Mouse (Mus musculus) natural killer cell, adult 2 months (primary cell): ENCODE measurements around the gene Exoc3l2.

ENCODE experiments used
- DNase-seq, 2 experiments: peaks; one replicate each; pipeline ENCODE4 v3.0.0; 2022; ENCODE audit warnings: low spot score in 2 of 2

Gene Exoc3l2

DNA sequence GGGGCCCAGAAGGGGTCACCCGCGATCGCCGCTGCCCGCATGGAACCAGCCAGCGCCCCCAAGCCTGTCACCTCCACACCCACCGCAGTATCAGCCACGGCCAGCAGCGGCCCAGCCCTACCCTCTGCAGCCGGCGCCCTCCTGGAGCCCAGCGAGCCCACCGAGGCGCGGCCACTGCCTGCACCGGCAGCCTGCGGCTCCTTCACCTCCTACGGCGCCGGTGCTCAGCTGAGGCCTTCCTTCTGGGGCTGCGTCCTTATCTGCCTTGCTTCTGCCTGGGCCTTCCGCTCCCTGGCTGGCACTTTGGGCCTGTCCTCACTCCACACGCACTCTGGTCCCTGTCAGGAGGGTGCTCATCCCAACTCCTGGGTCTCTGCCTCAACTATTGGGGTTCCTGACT is 56.9 kb downstream of the Exoc3l2 start:
- no peak for DNase-seq

DNA sequence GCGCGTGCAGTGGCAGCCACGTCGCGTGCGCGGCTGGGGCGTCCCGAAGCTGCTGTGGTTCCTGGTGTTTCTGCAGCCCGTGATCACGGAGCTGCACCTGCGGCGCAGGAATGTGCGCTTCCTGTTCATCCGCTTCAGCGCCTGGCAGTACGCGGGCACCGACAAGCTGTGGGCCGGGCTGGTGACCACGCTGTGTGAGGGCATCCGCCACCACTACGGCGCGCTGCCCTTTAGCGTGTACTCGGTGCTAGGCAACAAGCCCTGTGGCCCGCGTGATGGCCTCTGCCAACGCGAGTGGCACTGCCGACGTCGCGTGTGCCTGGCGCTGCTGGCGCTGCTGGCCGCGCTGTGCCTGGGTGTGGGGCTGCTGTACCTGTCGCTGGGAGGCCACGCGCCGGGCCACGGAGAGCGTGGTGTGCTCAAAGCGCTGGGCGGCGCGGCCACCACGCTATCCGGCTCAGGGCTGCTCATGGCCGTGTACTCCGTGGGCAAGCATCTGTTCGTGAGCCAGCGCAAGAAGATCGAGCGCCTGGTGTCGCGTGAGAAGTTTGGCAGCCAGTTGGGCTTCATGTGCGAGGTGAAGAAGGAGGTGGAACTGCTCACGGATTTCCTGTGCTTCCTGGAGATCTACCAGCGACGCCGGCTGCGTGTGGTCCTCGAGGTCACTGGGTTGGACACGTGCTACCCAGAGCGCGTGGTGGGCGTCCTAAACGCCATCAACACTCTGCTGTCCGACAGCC is 60.1 kb downstream of the Exoc3l2 start:
- DNase-seq: no peak

DNA sequence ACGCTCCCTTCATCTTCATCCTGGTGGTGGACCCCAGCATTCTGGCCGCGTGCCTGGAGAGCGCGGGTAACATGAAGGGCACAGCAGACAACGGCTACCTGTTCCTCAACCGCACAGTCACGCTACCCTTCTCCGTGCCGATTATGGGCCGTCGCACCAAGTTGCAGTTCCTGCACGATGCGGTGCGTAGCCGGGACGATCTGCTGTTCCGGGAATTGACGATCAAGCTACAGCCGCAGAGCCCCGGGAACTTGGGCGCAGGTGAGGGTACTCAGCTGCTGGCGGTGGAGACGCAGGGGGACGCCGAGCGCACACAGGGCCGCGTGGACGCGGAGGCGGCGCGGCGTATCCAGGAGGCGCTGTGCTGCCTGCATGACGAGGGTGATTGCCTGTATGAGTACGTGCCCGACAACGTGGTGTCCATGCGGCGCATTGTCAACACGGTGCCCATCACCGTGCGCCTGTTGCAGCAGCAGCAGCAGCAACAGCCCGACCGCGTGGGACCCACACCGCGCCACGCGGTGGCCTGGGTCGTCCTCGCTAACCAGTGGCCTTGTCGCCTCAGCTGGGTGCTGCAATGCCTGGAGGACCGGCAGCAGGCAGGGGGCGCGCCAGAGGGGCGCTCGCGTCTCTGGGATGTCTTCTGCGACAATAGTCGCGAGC is 60.8 kb downstream of the Exoc3l2 start:
- no peak for DNase-seq

DNA sequence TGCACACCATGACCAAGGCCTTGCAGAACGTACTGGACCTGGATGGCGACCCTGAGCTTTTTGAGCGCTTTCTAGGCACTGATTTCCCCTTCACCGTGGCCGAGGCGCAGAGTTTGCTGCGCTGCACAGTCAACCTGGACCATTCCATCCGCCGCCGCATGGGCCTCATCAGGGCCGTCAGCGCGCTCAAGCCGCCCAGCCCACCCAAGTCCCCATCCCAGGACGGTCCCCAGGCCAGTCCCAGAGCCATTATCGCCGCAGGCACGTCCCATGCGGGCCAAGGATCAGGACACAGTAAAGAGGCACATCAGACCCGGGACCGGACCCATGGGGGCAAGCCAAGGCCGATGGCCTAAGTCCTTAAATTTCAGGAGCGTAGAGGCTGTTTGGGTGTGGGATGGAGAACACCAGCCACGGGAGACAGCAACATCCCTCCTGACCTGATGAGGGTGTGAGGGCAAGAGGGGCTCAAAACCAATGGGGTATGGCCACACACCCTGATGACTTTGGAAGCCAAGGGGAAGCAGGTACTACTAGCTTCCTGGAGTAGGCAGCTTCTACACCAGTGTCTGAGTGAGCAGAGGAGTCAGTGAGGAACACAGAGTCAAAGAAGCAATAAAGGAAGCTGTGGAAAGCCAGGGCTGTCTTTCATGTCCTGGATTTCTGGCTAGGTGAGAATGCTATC is 61.4 kb downstream of the Exoc3l2 start:
- DNase-seq: no peak

DNA sequence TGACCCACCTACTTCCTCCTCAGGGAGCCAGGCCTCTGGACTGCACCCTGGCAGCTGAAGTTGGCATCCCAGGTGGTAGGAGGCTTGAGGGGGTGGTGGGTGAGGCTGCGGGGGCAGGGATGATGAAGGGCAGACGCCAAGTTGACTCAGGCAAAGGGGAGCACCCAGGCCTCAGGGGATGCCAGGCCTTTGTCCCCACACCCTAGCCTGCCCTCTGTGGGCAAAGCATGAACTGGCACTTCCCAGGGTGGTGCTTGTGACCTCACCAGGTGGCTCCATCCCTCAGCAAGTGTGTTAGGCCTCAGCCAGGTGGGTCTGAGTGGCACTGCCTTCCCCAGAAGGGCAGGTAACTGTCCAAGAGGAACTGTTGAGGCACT is 62.0 kb downstream of the Exoc3l2 start:
- no peak for DNase-seq

DNA sequence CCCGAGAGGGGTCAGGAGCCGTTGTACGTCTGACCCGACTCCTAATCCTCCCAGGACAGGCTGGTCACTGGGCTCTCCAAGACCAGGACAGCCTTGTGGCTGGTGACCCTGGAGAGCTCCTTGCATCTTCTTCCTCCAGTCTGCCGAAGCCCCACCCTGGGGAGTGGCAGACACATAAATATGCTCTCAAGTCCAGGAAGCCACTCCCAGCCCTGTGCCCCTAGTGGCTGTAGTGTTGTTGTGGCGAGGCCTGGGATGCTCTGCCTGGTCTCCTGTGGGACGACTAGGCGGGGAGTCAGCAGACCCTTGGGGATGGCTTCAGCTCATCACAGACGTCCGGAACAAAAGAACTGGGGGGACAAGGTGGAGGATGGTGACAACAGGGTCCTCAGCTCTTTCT is 67.9 kb downstream of the Exoc3l2 start:
- DNase-seq: no peak

DNA sequence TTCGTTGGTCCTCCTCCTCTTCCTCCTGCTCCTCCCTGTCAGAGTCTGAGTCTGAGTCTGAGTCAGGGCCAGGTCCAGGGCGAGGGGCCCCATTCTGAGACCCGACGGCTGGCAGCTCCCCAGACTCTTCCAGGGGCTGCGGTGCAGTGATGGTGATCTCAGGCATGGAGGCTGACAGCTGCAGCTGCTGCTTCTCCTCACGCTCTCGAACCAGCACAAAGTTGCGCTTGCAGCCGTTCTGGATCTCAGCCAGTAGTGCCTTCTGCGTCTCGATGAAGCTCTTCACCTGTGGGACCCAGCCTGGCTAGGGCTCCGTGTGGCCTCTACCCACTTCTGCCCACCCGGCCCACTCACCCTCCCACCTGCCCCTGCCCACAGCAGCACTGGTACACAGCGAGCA is 69.1 kb downstream of the Exoc3l2 start:
- DNase-seq: no peak

DNA sequence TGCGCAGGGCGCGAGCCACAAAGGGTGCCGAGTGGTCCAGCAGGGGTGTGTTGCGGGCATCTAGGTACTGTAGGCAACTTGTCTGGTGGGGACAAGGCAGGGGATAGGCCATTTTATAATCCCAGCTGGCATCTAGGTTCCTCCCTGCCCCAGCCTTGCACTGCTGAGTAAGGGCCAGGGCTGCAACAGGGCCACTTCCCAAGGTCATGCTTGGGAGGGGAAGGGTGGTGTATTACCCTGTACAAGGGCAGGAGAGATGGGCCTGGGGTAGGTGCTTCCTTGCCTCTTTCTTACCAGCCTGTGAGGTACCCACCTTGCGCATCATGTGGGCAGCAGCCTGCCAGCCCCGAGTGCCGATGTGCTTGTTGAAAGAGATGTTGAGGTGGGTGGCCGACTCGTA is 71.5 kb downstream of the Exoc3l2 start:
- no peak for DNase-seq

DNA sequence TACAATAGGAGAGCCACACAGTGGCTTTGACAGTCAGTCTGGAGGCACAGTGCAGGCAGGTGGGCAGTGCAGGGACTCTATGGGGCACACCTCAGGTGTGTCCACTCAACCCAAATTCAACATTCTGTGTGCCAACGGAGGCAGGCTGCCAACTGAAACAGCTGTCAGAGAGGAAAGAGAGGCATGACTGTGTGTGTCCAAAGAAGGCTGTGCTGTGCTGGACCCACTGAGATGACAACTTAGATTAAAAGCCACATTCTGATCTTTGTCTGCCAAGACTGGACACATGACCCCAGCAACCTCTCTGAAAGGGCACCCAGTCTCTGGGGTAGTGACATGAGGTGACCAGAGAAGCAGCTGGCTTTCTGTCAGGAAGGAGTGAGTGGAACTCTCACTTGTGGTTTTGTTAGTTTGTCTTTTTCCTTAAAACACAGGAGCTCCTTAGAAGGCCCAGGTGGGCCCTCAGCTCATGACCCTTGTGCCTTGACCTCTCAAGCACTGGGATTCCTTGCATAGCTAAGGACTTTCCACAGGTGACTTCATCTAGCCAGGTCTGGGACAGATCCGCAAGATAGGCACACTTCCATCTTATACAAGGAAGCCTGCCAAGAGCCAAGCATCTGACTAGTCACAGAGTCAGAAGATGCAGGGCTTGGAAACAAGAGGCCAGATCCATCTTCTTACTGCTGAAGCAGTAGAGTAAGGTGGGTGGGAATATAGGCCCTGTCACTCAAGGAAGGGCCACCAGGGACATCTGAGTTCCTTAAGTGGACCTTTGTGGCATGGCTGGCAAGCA is 77.8 kb downstream of the Exoc3l2 start:
- no peak for DNase-seq

DNA sequence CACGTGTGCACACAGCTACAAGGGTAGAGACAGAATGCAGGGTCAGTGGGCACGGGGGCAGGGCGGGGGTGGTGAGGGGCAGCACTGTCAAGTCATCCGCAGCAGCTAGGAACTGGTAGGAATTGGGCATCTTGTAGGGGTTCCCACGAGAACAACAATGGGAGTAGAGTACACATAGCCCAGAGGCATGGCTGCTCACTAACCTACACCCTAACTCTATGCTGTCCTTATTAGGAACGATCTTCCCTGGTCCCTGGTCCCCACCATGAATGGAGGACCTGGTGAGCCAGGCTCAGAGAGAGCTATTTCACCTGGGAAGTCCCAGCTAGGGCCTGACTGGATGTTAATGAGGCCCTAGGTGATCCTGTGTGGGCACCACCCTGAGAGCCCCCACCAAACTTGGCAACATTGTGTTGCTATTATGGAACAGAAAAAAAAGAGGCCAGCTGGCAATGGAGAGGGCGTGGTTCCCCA is 78.6 kb downstream of the Exoc3l2 start:
- no peak for DNase-seq

DNA sequence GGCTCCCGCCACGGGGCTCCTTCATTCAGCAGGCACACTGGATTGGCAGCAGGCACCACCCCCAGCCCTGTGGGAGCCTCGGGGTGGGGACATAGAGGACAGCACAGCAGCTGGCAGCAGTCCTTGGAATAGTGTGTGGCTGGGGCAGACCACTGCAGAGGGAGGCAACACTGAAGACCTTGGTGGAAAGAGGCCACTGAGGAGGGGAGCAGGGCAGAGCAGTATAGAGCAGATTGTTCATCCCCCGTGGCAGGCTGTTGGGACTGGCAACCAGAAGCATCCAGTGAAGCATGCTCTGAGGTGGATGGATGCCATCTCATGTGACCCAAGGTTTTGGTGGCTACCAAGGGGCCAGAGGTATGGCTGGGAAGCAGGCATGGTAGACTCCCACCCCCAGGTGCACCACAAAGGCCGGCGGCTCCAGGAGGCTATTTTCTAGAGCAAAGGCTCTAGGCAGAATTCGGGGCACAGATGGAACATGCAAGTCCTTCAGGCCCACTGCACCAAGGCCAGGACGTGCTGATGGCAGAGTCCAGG is 79.1 kb downstream of the Exoc3l2 start:
- no peak for DNase-seq

DNA sequence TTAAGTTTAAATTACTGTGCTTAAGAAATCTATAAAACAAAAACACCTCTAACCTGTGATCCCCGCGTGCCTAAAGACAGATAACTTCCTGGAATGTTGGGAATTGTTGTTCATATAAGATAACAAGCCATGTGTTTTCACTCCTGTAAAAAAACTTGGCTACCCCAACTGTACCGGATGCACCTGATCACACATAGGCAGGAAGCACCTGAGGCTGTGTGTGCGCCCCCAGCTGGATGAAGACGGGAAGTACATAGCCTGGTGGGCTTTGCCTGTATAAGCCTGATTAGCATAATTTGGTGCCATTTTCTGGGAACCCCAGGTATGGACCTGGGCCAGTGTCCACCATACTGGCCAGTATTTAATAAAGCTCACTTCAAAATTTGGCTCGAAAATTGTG is 80.5 kb downstream of the Exoc3l2 start:
- peak; percentile 21 to 54 for DNase-seq

DNA sequence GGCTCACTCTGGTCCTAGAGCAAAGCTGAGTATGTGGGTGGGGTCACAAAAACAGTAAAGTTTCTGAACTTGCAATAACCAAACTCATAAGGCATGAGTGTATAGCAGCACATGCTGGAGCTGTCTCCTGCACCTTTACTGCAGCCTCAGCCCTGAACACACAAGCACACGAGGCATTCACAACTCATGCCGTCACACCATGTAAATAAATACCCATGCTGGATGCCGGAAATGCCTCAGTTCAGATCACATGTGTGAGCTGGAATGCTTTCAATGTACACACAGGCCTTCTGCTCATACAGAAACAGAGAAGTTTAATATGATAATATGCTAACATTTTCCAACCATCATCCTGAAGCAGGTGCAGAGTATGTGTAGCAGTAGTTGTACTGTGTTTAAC is 82.9 kb downstream of the Exoc3l2 start:
- DNase-seq: no peak
